ENCODE assay signal across 16 mouse cellular contexts in the genomic region with DNA sequence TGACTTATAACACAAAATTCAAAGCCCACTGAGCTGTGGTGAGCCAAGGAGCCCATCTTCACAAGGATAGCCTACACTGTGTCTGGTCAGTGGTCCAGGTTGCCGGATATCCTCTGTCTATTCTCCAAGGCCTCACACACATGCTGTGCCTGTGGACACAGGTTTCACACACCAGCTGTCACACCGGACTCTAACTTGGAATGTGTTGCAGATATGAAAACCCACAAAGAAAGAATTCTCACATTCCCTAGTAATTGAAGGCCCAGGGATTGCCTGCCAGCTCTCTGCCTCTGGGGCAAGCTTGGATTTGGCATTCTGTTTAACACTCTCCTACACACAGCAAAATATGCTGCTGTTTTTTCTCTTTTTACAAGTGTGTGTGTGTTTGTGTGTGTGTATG.
DNase-seq lines count a peak whose midpoint lies in the region; ATAC-seq and TF ChIP-seq lines count a peak whose summit lies in the region.
"Had no signal": no experiment of that assay in that cellular context is flagged by ENCODE, and none has a peak within 500 bp of the region (broad histone marks: within the 10 kb centered on the region; RNA-seq: fewer than 3 reads in every experiment).

No protein-coding gene starts in this region.

- no peak overlapping the region; the same call in 1 of the 2 replicates for H3K27ac ChIP-seq in embryonic facial prominence, embryonic 14.5 days (replicated peaks; ENCODE audit: low read depth, low read length)
- H3K27ac ChIP-seq in embryonic facial prominence, embryonic 10.5 days (replicated peaks), result no peak overlapping the region
- peak overlapping the region; percentile 36; the same call in 1 of the 2 replicates for H3K27ac ChIP-seq in left cerebral cortex, adult 2 months
- H3K27ac ChIP-seq: kidney, embryonic 15.5 days; limb, embryonic 15.5 days; stomach, embryonic 15.5 days had no signal

- H3K9ac ChIP-seq in embryonic facial prominence, embryonic 14.5 days (ENCODE audit: low read depth, low read length), result no peak overlapping the region
- H3K9ac ChIP-seq: heart, embryonic 12.5 days; kidney, embryonic 15.5 days; limb, embryonic 15.5 days; stomach, embryonic 15.5 days had no signal

- intact Hi-C loops in left cerebral cortex, adult 2 months (cut with DNase I), result no loop called here

- WGBS in embryonic facial prominence, embryonic 14.5 days, result 62% methylated on average over 2 of the region's 2 CpGs
- WGBS in embryonic facial prominence, embryonic 10.5 days, result 88% methylated on average over 2 of the region's 2 CpGs

- H3K4me1 ChIP-seq in embryonic facial prominence, embryonic 14.5 days (ENCODE audit: control insufficient read depth, insufficient read depth, low read length), result no peaks in the 10 kb centered on the region
- no peaks in the 10 kb centered on the region for H3K4me1 ChIP-seq in embryonic facial prominence, embryonic 10.5 days
- H3K4me1 ChIP-seq: kidney, embryonic 15.5 days; limb, embryonic 15.5 days; stomach, embryonic 15.5 days had no signal

- TF ChIP-seq POLR2A in brain, embryonic 14.5 days (IDR thresholded peaks at IDR 0.05; ENCODE audit: borderline replicate concordance, extremely low read depth, insufficient read depth, insufficient read length, poor library complexity, severe bottlenecking), result no peak

- ATAC-seq in embryonic facial prominence, embryonic 14.5 days (ENCODE audit: low read depth), result no peak

- H3K27me3 ChIP-seq in embryonic facial prominence, embryonic 14.5 days (replicated peaks; ENCODE audit: control insufficient read depth, insufficient read depth, low read length), result no peaks in the 10 kb centered on the region
- no peaks in the 10 kb centered on the region for H3K27me3 ChIP-seq in embryonic facial prominence, embryonic 10.5 days (replicated peaks; ENCODE audit: low read depth, poor library complexity, severe bottlenecking)
- H3K27me3 ChIP-seq: heart, embryonic 12.5 days; kidney, embryonic 15.5 days; limb, embryonic 15.5 days; stomach, embryonic 15.5 days had no signal

- H3K4me2 ChIP-seq in embryonic facial prominence, embryonic 14.5 days (ENCODE audit: low read depth, low read length), result no peak overlapping the region
- H3K4me2 ChIP-seq: heart, embryonic 12.5 days; kidney, embryonic 15.5 days; limb, embryonic 15.5 days; stomach, embryonic 15.5 days had no signal

- TF ChIP-seq CTCF in brain, embryonic 14.5 days (IDR thresholded peaks at IDR 0.05; ENCODE audit: borderline replicate concordance, extremely low read depth, insufficient read depth, insufficient read length), result no peak
- TF ChIP-seq CTCF in left cerebral cortex, adult 2 months (IDR thresholded peaks at IDR 0.05), result no peak

- DNase-seq in embryonic facial prominence, embryonic 14.5 days (ENCODE audit: low spot score), result peak; percentile 3
- DNase-seq in embryonic facial prominence, embryonic 10.5 days (ENCODE audit: low spot score), result no peak
- DNase-seq in layer of hippocampus, adult 9-11 months, result peak; percentile 36
- no peak for DNase-seq in layer of hippocampus, adult 8-10 months (ENCODE audit: low spot score in 2 of 2)
- peak; percentile 56 for DNase-seq in brain, embryonic 14.5 days (ENCODE audit: low read depth)
- DNase-seq in left cerebral cortex, adult 2 months (ENCODE audit: extremely low spot score in 1 of 2, low spot score in 2 of 2), result peak; percentile 12 to 42
- DNase-seq in lung, postnatal 10 days, result no peak
- no peak for DNase-seq in retina, postnatal 1 day
- DNase-seq: embryo, embryonic 11 days; gastrocnemius, postnatal 14 days; lung, adult 18-20 months; thymus, postnatal 36 days had no signal

- no peak overlapping the region for H3K4me3 ChIP-seq in embryonic facial prominence, embryonic 14.5 days (ENCODE audit: low read depth, low read length)
- H3K4me3 ChIP-seq in embryonic facial prominence, embryonic 10.5 days, result no peak overlapping the region
- no peak overlapping the region for H3K4me3 ChIP-seq in left cerebral cortex, adult 2 months
- H3K4me3 ChIP-seq: heart, embryonic 12.5 days; kidney, embryonic 15.5 days; limb, embryonic 15.5 days; stomach, embryonic 15.5 days had no signal

- H3K36me3 ChIP-seq in embryonic facial prominence, embryonic 14.5 days (ENCODE audit: control insufficient read depth, insufficient read depth, low read length), result no peaks in the 10 kb centered on the region
- H3K36me3 ChIP-seq in embryonic facial prominence, embryonic 10.5 days (replicated peaks), result no peaks in the 10 kb centered on the region
- H3K36me3 ChIP-seq: heart, embryonic 12.5 days; kidney, embryonic 15.5 days; limb, embryonic 15.5 days; stomach, embryonic 15.5 days had no signal

- H3K9me3 ChIP-seq in embryonic facial prominence, embryonic 14.5 days (ENCODE audit: control insufficient read depth, low read length), result no peaks in the 10 kb centered on the region
- no peaks in the 10 kb centered on the region for H3K9me3 ChIP-seq in embryonic facial prominence, embryonic 10.5 days
- H3K9me3 ChIP-seq: heart, embryonic 12.5 days; kidney, embryonic 15.5 days; limb, embryonic 15.5 days; stomach, embryonic 15.5 days had no signal

Comparison
In these comparisons a context has a peak if more than half of its experiments do, and no peak if none do; other contexts are left out.
1. DNase-seq: peak in embryonic facial prominence, embryonic 14.5 days (single experiment), layer of hippocampus, adult 9-11 months (single experiment), brain, embryonic 14.5 days (single experiment) and left cerebral cortex, adult 2 months (2 of 2); none in embryonic facial prominence, embryonic 10.5 days (single experiment), layer of hippocampus, adult 8-10 months (0 of 2), lung, postnatal 10 days (single experiment) and retina, postnatal 1 day (single experiment).